Mouse (Mus musculus) erythroblast, embryonic 14.5 days (primary cell): Measurements from ENCODE around the gene Gtsf1. TPM values are rescaled to one million over a fixed set of nuclear protein-coding genes. Genes with fewer than 3 reads are reported as not detected.

Source experiments
- H3K27me3 ChIP-seq: 2 replicates; pipeline ENCODE4 v1.6.1; 2012; ENCODE audit warnings: inconsistent platforms; ENCODE audit not compliant: control insufficient read depth
- H3K36me3 ChIP-seq: 2 replicates; pipeline ENCODE4 v1.6.1; 2012; ENCODE audit warnings: mild to moderate bottlenecking, inconsistent platforms; ENCODE audit not compliant: control insufficient read depth
- H3K4me1 ChIP-seq: 2 replicates; pipeline ENCODE4 v1.6.1; 2012; ENCODE audit warnings: inconsistent platforms; ENCODE audit not compliant: control insufficient read depth
- H3K4me3 ChIP-seq: replicated peaks from 2 replicates; pipeline ENCODE3; 2012; ENCODE audit warnings: moderate library complexity, mild to moderate bottlenecking, inconsistent platforms
- H3K9me3 ChIP-seq: 2 replicates; pipeline ENCODE4 v1.6.1; 2012; ENCODE audit warnings: low read length, inconsistent platforms, mixed read lengths; ENCODE audit not compliant: control insufficient read depth
- GATA1 ChIP-seq: IDR thresholded peaks from 2 replicates; pipeline ENCODE4 v1.6.1; 2012; ENCODE audit warnings: low read length, inconsistent platforms, mixed read lengths
- TAL1 ChIP-seq: IDR thresholded peaks from 3 replicates; pipeline ENCODE4 v1.6.1; 2012; ENCODE audit warnings: low read length, inconsistent platforms, mixed read lengths
- polyA plus RNA-seq: library from polyadenylated mRNA; stranded (reverse); fragments of >175 nt; gene quantifications from 2 replicates; pipeline ENCODE4 v1.2.3, GENCODE M21; 2012

Gtsf1 gene
- polyA plus RNA-seq, 1 experiment = not detected

DNA sequence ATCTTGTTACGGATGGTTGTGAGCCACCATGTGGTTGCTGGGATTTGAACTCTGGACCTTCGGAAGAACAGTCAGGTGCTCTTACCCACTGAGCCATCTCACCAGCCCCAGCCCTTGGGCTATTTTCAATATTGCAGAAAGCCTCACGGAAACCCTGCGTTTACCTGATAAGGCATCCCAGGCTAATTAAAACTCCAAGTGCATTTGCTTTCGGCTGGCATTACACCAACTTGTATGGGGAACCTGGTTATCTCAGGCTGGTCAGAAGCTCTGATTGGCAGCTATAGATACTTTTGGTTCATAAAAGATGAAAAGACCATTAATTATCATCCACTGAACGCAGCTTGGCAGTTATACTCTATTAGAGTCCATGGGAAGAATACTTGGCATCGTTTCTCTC lies 67.9 kb downstream of the Gtsf1 start:
- no peak for TF ChIP-seq TAL1
- TF ChIP-seq GATA1 = no peak
- Histone ChIP-seq H3K4me1 (peaks cover 58% of the 10 kb centered on the region), H3K9me3 (no peaks in the 10 kb centered on the region)

DNA sequence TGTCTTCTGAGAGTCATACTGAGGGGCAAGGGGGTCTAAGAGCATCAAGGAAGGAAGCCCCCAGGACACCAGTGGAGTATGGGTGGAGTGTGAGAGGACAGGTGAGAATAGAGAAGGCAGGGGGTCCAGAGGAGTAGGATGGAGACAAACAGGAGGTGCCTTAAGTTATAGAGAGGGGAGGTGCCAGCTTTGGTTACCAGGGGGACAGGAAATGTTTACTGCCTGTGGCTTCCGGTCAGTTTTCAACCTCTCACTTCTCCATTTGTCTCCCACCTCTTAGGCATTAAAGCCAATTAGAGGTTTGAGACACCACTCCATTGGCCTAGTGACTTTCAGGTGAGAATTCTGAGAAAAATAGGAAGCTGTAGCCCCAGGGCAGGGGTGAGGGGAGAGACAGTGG lies 69.0 kb downstream of the Gtsf1 start:
- Histone ChIP-seq H3K9me3 (no peaks in the 10 kb centered on the region), H3K36me3 (peaks cover 11% of the 10 kb centered on the region), H3K27me3 (peaks cover 12% of the 10 kb centered on the region), H3K4me3 (no peak overlapping the region), H3K4me1 (peaks cover 51% of the 10 kb centered on the region)
- no peak for TF ChIP-seq GATA1
- TF ChIP-seq TAL1 = no peak

More for the DNA sequence above, 67.9 kb downstream of the Gtsf1 start:
- H3K27me3 ChIP-seq = peaks cover 22% of the 10 kb centered on the region
- H3K4me3 ChIP-seq = no peak overlapping the region
- peaks cover 2% of the 10 kb centered on the region for H3K36me3 ChIP-seq

DNA sequence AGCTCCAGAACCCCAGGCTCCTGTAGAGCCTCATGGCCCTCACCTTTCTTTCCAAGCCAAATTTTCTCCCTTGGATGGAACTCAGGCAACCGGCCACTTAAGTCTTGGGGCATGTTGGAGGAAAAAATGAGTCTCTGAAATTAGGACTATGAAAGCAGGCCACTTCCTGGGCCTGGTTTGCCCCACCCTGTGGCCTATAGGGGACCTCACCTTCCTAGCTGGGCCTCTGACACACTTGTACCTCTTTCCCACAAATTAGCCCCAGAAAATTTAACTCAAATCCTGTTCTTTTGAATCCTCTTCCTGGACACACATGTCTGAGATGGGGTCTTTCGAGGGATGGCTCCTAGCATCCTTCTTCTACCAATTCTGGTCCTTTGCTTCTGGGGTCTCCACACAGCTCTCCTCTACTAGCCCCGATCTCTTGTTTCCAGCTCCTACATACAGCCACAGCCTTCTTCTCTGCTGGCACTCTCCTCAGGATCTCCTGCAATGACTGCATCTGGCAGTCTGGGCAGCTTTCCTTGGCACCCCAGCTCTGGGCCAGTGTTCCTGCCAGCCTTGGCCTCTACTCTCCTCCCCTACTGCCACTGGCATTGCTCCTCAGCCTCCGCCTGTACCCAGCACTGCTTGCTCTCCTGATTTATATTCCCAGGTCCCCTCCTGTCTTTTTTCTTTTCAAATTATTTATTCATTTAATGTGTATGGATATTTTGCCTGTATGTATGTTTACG lies 70.2 kb downstream of the Gtsf1 start:
- no peak for TF ChIP-seq GATA1
- TF ChIP-seq TAL1 = no peak
- Histone ChIP-seq H3K36me3 (peaks cover 20% of the 10 kb centered on the region), H3K27me3 (no peaks in the 10 kb centered on the region), H3K4me1 (peaks cover 38% of the 10 kb centered on the region), H3K9me3 (no peaks in the 10 kb centered on the region), H3K4me3 (no peak overlapping the region)

DNA sequence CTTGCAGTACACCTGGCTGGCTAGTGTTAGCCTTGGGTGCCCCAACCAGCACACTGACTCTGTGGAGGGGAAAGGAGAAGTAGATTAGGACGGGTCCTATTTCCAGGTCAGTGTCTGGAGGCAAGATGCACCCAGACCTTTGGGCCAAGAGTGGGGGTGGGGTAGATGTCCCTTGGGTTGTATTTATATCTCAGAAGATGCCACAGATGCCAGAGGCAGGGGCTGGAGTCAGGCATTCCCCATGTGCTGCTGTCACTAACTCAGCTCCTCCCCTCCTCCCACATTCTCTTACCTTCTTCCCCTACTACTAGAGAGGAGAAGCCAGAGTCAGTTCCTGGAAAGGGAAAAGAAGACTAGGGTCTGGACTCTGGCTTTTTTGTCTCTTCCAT lies 71.2 kb downstream of the Gtsf1 start:
- TF ChIP-seq TAL1 (no peak), GATA1 (no peak)

DNA sequence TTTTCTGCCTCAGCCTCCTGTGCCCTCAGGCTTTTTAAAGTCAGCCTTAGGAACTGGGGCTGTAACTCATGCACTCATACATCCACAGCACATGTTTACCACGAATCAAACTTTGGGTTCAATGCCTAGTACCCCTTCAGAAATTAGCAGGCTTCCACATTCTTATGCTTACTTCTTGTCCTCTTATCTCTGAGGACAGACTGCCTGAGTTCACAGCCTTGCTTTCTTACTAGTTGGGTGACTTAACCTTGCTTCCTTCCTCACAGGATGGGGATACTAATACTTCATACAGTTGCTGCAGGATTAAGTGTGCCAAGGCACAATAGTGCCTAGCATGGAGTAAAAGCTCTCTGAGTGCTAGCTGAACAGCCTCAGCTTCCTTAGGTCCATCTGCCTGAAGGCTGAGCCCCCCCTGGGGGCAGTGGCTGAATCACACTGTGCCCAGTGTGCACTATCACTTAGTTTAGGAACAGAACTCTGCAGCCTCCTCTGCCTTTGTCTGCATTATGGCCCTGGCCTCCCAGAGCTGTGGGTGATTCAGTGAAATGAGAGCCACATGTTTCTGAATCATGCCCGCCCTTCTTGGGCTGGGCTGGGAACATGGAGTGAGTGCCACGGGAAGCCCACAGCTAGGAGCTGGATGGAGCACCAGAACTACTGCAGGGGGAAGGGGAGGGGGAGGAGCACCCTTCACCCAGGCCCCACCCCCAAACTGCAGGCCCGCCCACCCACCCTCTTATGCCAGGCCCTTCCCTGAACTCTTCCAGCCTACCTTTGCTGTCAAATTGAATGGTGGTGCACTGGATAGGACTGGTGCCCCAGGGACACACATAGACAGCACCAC lies 71.8 kb downstream of the Gtsf1 start:
- no peaks in the 10 kb centered on the region for H3K9me3 ChIP-seq
- TF ChIP-seq GATA1 (no peak), TAL1 (no peak)
- peaks cover 33% of the 10 kb centered on the region for H3K36me3 ChIP-seq
- H3K4me1 ChIP-seq = peaks cover 26% of the 10 kb centered on the region
- H3K4me3 ChIP-seq = no peak overlapping the region
- H3K27me3 ChIP-seq = no peaks in the 10 kb centered on the region

More for the DNA sequence above, 71.2 kb downstream of the Gtsf1 start:
- no peak overlapping the region for H3K4me3 ChIP-seq
- peaks cover 30% of the 10 kb centered on the region for H3K4me1 ChIP-seq
- H3K9me3 ChIP-seq = no peaks in the 10 kb centered on the region
- H3K27me3 ChIP-seq = no peaks in the 10 kb centered on the region
- H3K36me3 ChIP-seq = peaks cover 27% of the 10 kb centered on the region

DNA sequence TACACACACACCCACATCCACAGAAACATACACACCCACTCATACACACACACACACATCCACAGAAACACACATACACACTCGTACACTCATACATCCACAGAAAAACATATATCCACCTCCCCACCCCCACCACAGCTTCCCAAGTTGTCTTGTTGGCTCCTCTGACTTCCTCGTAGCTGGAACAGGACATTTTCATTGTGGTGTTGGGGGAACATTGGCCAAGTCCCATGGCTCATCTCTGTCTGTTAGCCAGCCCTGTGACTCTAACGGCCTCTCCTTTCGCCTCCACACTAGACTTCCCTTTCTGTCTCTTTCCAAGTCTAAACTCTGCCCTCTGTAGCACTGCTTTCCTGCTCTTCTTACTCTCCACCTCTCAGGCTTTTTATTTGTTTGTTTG lies 72.5 kb downstream of the Gtsf1 start:
- Histone ChIP-seq H3K27me3 (no peaks in the 10 kb centered on the region), H3K4me1 (peaks cover 22% of the 10 kb centered on the region), H3K36me3 (peaks cover 35% of the 10 kb centered on the region), H3K4me3 (no peak overlapping the region), H3K9me3 (no peaks in the 10 kb centered on the region)
- TF ChIP-seq GATA1 = no peak
- no peak for TF ChIP-seq TAL1

DNA sequence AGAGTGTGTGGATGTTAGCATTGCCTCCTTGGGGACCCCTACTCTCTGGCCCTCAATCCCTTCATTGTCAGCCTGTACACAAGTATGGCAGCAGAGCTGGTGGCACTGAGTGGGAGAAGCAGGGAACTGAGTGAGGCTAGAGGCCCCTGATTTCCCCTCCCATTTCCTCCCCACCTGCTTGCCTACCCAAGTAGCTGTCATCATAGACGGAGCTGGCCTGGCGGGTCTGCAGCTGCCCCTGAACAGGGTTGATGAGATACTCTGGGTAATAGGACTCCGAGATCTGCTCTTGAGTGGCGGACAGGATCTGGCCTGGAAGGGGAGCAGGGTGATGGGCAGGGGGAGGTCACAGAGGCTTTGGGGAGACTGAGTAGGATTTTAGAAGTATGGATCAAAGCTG lies 74.1 kb downstream of the Gtsf1 start:
- H3K36me3 ChIP-seq = peaks cover 46% of the 10 kb centered on the region
- H3K9me3 ChIP-seq = no peaks in the 10 kb centered on the region
- H3K27me3 ChIP-seq = no peaks in the 10 kb centered on the region
- TF ChIP-seq GATA1 = no peak
- TF ChIP-seq TAL1 = no peak
- H3K4me1 ChIP-seq = peaks cover 10% of the 10 kb centered on the region
- no peak overlapping the region for H3K4me3 ChIP-seq

DNA sequence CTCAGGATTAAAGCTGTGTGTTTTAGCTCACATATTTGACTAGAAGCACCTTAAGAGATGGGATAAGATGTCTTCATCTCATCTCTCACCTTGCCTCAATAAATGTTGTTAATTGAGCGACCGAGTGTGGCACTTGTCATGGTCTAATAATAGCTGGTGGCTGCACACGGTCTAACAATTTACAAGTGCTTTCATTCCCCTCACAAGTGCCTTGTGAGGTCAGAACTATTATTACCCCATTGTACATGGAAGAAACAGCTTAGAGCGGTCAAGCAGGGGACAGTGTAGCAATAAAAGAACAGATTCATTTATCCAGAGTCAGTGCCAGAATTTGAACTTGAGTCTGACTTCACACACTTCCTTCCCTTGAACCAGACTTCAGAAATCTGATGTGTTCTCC lies 74.8 kb downstream of the Gtsf1 start:
- Histone ChIP-seq H3K4me1 (peaks cover 10% of the 10 kb centered on the region), H3K27me3 (no peaks in the 10 kb centered on the region), H3K36me3 (peaks cover 53% of the 10 kb centered on the region), H3K4me3 (no peak overlapping the region), H3K9me3 (no peaks in the 10 kb centered on the region)
- TF ChIP-seq GATA1 (no peak), TAL1 (no peak)

DNA sequence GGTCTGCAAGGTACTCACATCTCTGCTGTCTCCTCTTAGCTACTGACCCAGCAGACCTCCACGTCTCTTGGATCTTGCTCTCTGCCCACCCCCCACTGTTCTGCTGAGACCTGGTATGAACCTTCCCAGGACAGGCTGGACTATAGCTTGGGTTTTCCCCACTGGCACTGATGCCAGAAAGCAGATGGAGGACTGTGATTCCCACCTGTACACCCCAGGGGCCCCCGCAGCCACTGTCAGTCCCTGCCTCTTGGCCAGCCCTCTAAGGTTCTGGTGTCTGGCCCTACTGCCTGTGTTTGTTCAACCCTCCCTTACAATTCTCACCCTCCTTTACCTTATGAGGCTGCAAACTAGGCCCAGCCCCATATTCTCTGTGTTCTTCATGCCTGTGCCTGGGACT lies 75.6 kb downstream of the Gtsf1 start:
- peaks cover 61% of the 10 kb centered on the region for H3K36me3 ChIP-seq
- peaks cover 10% of the 10 kb centered on the region for H3K4me1 ChIP-seq
- TF ChIP-seq GATA1 = no peak
- TF ChIP-seq TAL1 = no peak
- no peak overlapping the region for H3K4me3 ChIP-seq
- no peaks in the 10 kb centered on the region for H3K9me3 ChIP-seq
- no peaks in the 10 kb centered on the region for H3K27me3 ChIP-seq
